Mouse (Mus musculus) hindbrain, postnatal 0 days (tissue): ENCODE results near the gene Rps29. TPM values are rescaled to one million over a fixed set of nuclear protein-coding genes. Genes with fewer than 3 reads are reported as not detected.
"Not testable (repeated sequence)": the region's sequence is repeated elsewhere in the genome, so short reads cannot be mapped to it uniquely, and the experiment has no call there.

Experiments
- ATAC-seq: fragments of 200-750 bp; cut with Nextera tagmentation; 2 replicates; pipeline ENCODE4 v1.8.0; 2017; ENCODE audit warnings: mild to moderate bottlenecking, moderate TSS enrichment, moderate library complexity
- DNase-seq: peaks from one replicate; pipeline ENCODE4 v3.0.0-alpha.2; 2015; ENCODE audit warnings: low spot score
- H3K27ac ChIP-seq: fragments of 300-500 bp; sonication (generic); 2 replicates; pipeline ENCODE4 v1.5.1; 2014; ENCODE audit warnings: mild to moderate bottlenecking
- H3K27me3 ChIP-seq: fragments of 300-500 bp; sonication (generic); 2 replicates; pipeline ENCODE4 v1.6.1; 2014; ENCODE audit warnings: low read length, mixed read lengths; ENCODE audit not compliant: insufficient read depth
- H3K36me3 ChIP-seq: fragments of 300-500 bp; sonication (generic); 2 replicates; pipeline ENCODE4 v1.6.1; 2014; ENCODE audit warnings: low read length, mixed read lengths; ENCODE audit not compliant: insufficient read depth
- H3K4me1 ChIP-seq: fragments of 300-500 bp; sonication (generic); 2 replicates; pipeline ENCODE4 v1.6.1; 2014; ENCODE audit warnings: antibody characterized with exemption, low read length, mixed read lengths; ENCODE audit not compliant: insufficient read depth
- H3K4me2 ChIP-seq: fragments of 300-500 bp; sonication (generic); 2 replicates; pipeline ENCODE4 v1.6.1; 2014; ENCODE audit warnings: low read depth, mild to moderate bottlenecking, low read length, moderate library complexity, mixed read lengths
- H3K4me3 ChIP-seq: fragments of 300-500 bp; sonication (generic); 2 replicates; pipeline ENCODE4 v1.5.1; 2014; ENCODE audit warnings: low read length
- H3K9ac ChIP-seq: fragments of 300-500 bp; sonication (generic); replicated peaks from 2 replicates; pipeline ENCODE4 v1.6.1; 2014; ENCODE audit warnings: mild to moderate bottlenecking, low read length, moderate library complexity, mixed read lengths
- H3K9me3 ChIP-seq: fragments of 300-500 bp; sonication (generic); 2 replicates; pipeline ENCODE4 v1.6.1; 2016; ENCODE audit warnings: low read length, mixed read lengths
- CTCF ChIP-seq: IDR thresholded peaks from 2 replicates; pipeline ENCODE4 v1.5.1; 2016; ENCODE audit warnings: antibody characterized with exemption, control low read depth, low read depth
- WGBS: fragments of 180-500 bp; shearing (Covaris S2); extraction: QIAGEN DNeasy Blood & Tissue Kit; methylation state at CpG from one replicate; pipeline ENCODE4 v1.1.7; 2014; 5-methylcytosine and 5-hydroxymethylcytosine counted together
- polyA plus RNA-seq: library from polyadenylated mRNA; unstranded; fragments of >200 nt; fragmentation: Nextera tagmentation; extraction: Ambion mirVana; gene quantifications from 2 replicates; pipeline ENCODE4 v1.2.1, GENCODE M21; 2015
- total RNA-seq: library from RNA; depleted of rRNA; stranded (reverse); fragments of >200 nt; gene quantifications from 2 replicates; pipeline ENCODE4 v1.2.3, GENCODE M21; 2014

Gene Rps29
- total and polyA plus RNA-seq, 2 experiments from 2014 or later: 153 to 1,492 TPM

GRCm38 (mm10) chr12:69164904-69165303, 5.9 kb upstream of the Rps29 start:
- Histone ChIP-seq H3K4me1 (peaks cover 8% of the 10 kb centered on the region; the same call in 1 of the 2 replicates), H3K36me3 (no peaks in the 10 kb centered on the region), H3K27ac (no peak overlapping the region), H3K9ac (no peak overlapping the region), H3K4me3 (no peak overlapping the region), H3K9me3 (no peaks in the 10 kb centered on the region), H3K4me2 (no peak overlapping the region), H3K27me3 (no peaks in the 10 kb centered on the region)
- peak; percentile 3; the same call in 1 of the 2 replicates for TF ChIP-seq CTCF
- WGBS: 62% methylated on average over 3 of the region's 3 CpGs
- ATAC-seq: no peak
- DNase-seq: no peak

- WGBS: 88% methylated on average over 4 of the region's 4 CpGs
- H3K4me3 ChIP-seq, H3K27me3 ChIP-seq, DNase-seq, ATAC-seq, H3K9me3 ChIP-seq, H3K27ac ChIP-seq, H3K36me3 ChIP-seq, H3K9ac ChIP-seq, H3K4me1 ChIP-seq, H3K4me2 ChIP-seq: not testable (repeated sequence)
These were observed 4.6 kb upstream of the Rps29 start for GRCm38 (mm10) chr12:69163586-69163985.

GRCm38 (mm10) chr12:69160677-69161076, 1.7 kb upstream of the Rps29 start:
- not testable (repeated sequence) for H3K4me1 ChIP-seq, H3K4me2 ChIP-seq, H3K4me3 ChIP-seq, DNase-seq, H3K27me3 ChIP-seq, ATAC-seq, H3K27ac ChIP-seq, H3K9me3 ChIP-seq, H3K9ac ChIP-seq
- peaks cover 11% of the 10 kb centered on the region; the same call in 1 of the 2 replicates for H3K36me3 ChIP-seq
- WGBS: 86% methylated on average over 2 of the region's 2 CpGs

GRCm38 (mm10) chr12:69159578-69159940, 573 bp upstream of the Rps29 start:
- H3K27ac ChIP-seq: no peak overlapping the region
- ATAC-seq: peak; percentile 0; the same call in 1 of the 2 replicates
- peak overlapping the region; percentile 25 for H3K4me3 ChIP-seq
- TF ChIP-seq CTCF: peak; percentile 82
- H3K4me2 ChIP-seq: peak overlapping the region; percentile 27
- H3K9me3 ChIP-seq: no peaks in the 10 kb centered on the region
- no peaks in the 10 kb centered on the region for H3K4me1 ChIP-seq
- H3K36me3 ChIP-seq: peaks cover 11% of the 10 kb centered on the region; the same call in 1 of the 2 replicates
- no peak overlapping the region for H3K9ac ChIP-seq
- no peaks in the 10 kb centered on the region for H3K27me3 ChIP-seq
- WGBS: 5% methylated on average over 9 of the region's 9 CpGs
- DNase-seq: peak; percentile 84

- Histone ChIP-seq H3K27ac (peak overlapping the region; percentile 96), H3K4me2 (peak overlapping the region; percentile 77), H3K9me3 (no peaks in the 10 kb centered on the region), H3K4me1 (no peaks in the 10 kb centered on the region), H3K4me3 (peak overlapping the region; percentile 71), H3K9ac (peak overlapping the region; percentile 85), H3K36me3 (peaks cover 11% of the 10 kb centered on the region; the same call in 1 of the 2 replicates), H3K27me3 (no peaks in the 10 kb centered on the region)
- DNase-seq: peak; percentile 31
- WGBS: under 1% methylated on average over 19 of the region's 19 CpGs
- ATAC-seq: peak; percentile 1; the same call in 1 of the 2 replicates
- TF ChIP-seq CTCF: no peak
These were observed 621 bp downstream of the Rps29 start for GRCm38 (mm10) chr12:69158366-69158764.

GRCm38 (mm10) chr12:69157107-69157506, 1.9 kb downstream of the Rps29 start:
- whole genome bisulfite sequencing: 99% methylated on average over 2 of the region's 2 CpGs
- H3K4me1 ChIP-seq: no peaks in the 10 kb centered on the region
- no peak overlapping the region for H3K9ac ChIP-seq
- H3K9me3 ChIP-seq: no peaks in the 10 kb centered on the region
- ATAC-seq (no peak), DNase-seq (no peak)
- H3K27me3 ChIP-seq: no peaks in the 10 kb centered on the region
- H3K36me3 ChIP-seq: peaks cover 11% of the 10 kb centered on the region; the same call in 1 of the 2 replicates
- H3K27ac ChIP-seq: no peak overlapping the region
- no peak overlapping the region for H3K4me3 ChIP-seq
- no peak overlapping the region for H3K4me2 ChIP-seq
- TF ChIP-seq CTCF: no peak

- Histone ChIP-seq H3K4me2 (no peak overlapping the region), H3K9me3 (no peaks in the 10 kb centered on the region), H3K4me3 (no peak overlapping the region), H3K36me3 (peaks cover 11% of the 10 kb centered on the region; the same call in 1 of the 2 replicates), H3K27me3 (no peaks in the 10 kb centered on the region), H3K9ac (no peak overlapping the region), H3K27ac (no peak overlapping the region), H3K4me1 (no peaks in the 10 kb centered on the region)
- 82% methylated on average over 4 of the region's 4 CpGs for WGBS
- DNase-seq: no peak
- ATAC-seq: no peak
- TF ChIP-seq CTCF: no peak
These were observed 2.5 kb downstream of the Rps29 start for GRCm38 (mm10) chr12:69156436-69156835.
